Mouse (Mus musculus) embryonic facial prominence, embryonic 15.5 days (tissue): ENCODE measurements around the gene Rasgef1b. TPM values are rescaled to one million over a fixed set of nuclear protein-coding genes. Genes with fewer than 3 reads are reported as not detected.

Source experiments
- ATAC-seq: fragments of 200-750 bp; cut with Nextera tagmentation; 2 replicates; pipeline ENCODE4 v1.8.0; 2017; ENCODE audit warnings: low read depth, moderate TSS enrichment; ENCODE audit not compliant: insufficient number of reproducible peaks, low FRiP score, low TSS enrichment
- H3K27ac ChIP-seq: fragments of 300-500 bp; sonication (generic); replicated peaks from 2 replicates; pipeline ENCODE4 v1.5.1; 2015; ENCODE audit warnings: mild to moderate bottlenecking, inconsistent platforms
- H3K27me3 ChIP-seq: fragments of 300-500 bp; sonication (generic); 2 replicates; pipeline ENCODE4 v1.6.1; 2015; ENCODE audit warnings: inconsistent platforms
- H3K36me3 ChIP-seq: fragments of 300-500 bp; sonication (generic); 2 replicates; pipeline ENCODE4 v1.6.1; 2015; ENCODE audit warnings: mild to moderate bottlenecking, inconsistent platforms
- H3K4me1 ChIP-seq: fragments of 300-500 bp; sonication (generic); 2 replicates; pipeline ENCODE4 v1.6.1; 2015; ENCODE audit warnings: inconsistent platforms
- H3K4me2 ChIP-seq: fragments of 300-500 bp; sonication (generic); replicated peaks from 2 replicates; pipeline ENCODE4 v1.6.1; 2015; ENCODE audit warnings: mild to moderate bottlenecking, inconsistent platforms
- H3K4me3 ChIP-seq: fragments of 300-500 bp; sonication (generic); replicated peaks from 2 replicates; pipeline ENCODE4 v1.5.1; 2015; ENCODE audit warnings: mild to moderate bottlenecking, inconsistent platforms
- H3K9ac ChIP-seq: fragments of 300-500 bp; sonication (generic); 2 replicates; pipeline ENCODE4 v1.6.1; 2015; ENCODE audit warnings: inconsistent platforms
- H3K9me3 ChIP-seq: fragments of 300-500 bp; sonication (generic); replicated peaks from 2 replicates; pipeline ENCODE4 v1.6.1; 2016; ENCODE audit warnings: inconsistent platforms
- WGBS: fragments of 180-500 bp; shearing (Covaris S2); methylation state at CpG from one replicate; pipeline ENCODE4 v1.1.7; 2015; 5-methylcytosine and 5-hydroxymethylcytosine counted together
- polyA plus RNA-seq: library from polyadenylated mRNA; unstranded; fragments of >200 nt; fragmentation: Nextera tagmentation; extraction: Ambion mirVana; gene quantifications from 2 replicates; pipeline ENCODE4 v1.2.1, GENCODE M21; 2015

Gene Rasgef1b
- polyA plus RNA-seq, 1 experiment from 2014 or later: 11.5 TPM

DNA sequence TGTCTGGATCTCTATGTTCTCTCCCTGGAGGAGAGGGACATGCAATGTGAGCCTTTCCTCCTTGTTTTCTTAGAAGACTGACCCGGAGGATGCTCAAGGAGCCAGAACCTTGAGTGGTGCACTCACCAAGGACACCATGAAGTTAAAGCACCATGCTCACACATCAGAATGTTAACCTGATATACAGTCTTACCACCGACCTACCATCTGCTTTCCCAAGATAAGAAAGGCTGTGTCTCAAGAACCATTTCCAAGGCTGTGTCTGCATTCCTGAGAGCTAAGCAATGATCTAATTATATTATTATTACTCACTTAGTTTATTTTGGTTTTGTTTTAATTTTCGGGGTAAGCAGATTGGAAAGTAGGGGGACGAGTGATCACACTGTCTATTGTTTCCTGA lies 203.2 kb downstream of the Rasgef1b start:
- WGBS: 79% methylated on average over 4 of the region's 4 CpGs
- Histone ChIP-seq H3K4me2 (no peak overlapping the region), H3K9me3 (no peaks in the 10 kb centered on the region), H3K4me3 (no peak overlapping the region), H3K27me3 (no peaks in the 10 kb centered on the region), H3K4me1 (peaks cover 7% of the 10 kb centered on the region; the same call in 1 of the 2 replicates), H3K36me3 (no peaks in the 10 kb centered on the region), H3K27ac (no peak overlapping the region), H3K9ac (no peak overlapping the region)
- no peak for ATAC-seq

GRCm38 (mm10) chr5:99522571-99523269 lies 206.1 kb downstream of the Rasgef1b start:
- H3K36me3 ChIP-seq: no peaks in the 10 kb centered on the region
- no peaks in the 10 kb centered on the region for H3K27me3 ChIP-seq
- H3K4me1 ChIP-seq: peaks cover 7% of the 10 kb centered on the region; the same call in 1 of the 2 replicates
- no peaks in the 10 kb centered on the region for H3K9me3 ChIP-seq
- no peak overlapping the region for H3K27ac ChIP-seq
- WGBS: 30% methylated on average over 8 of the region's 8 CpGs
- H3K9ac ChIP-seq: no peak overlapping the region
- H3K4me3 ChIP-seq: no peak overlapping the region
- no peak overlapping the region for H3K4me2 ChIP-seq
- ATAC-seq: no peak

DNA sequence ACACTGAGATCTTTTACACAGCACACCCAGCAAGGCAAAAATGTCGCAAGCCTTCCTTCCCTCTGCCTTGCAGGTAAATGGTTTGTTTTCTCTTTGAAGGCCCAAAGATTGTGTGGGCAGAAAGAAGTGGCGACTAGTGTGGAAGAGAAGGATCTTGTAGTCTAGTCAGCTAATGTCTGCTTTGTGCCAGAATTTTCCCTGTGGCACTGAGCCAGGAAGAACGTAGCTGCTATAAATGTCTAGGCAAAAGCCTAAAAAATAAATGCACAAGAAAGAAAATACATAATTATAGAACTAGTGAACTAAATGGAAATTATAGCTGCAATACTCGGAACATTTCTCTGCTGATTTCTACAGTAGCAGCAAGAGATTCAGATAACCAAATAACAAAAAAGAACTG lies 207.5 kb downstream of the Rasgef1b start:
- Histone ChIP-seq H3K4me2 (no peak overlapping the region), H3K9me3 (no peaks in the 10 kb centered on the region), H3K36me3 (no peaks in the 10 kb centered on the region), H3K4me3 (no peak overlapping the region), H3K9ac (no peak overlapping the region), H3K27ac (no peak overlapping the region), H3K4me1 (peaks cover 7% of the 10 kb centered on the region; the same call in 1 of the 2 replicates), H3K27me3 (no peaks in the 10 kb centered on the region)
- WGBS: 37% methylated on average over 4 of the region's 4 CpGs
- ATAC-seq: no peak

DNA sequence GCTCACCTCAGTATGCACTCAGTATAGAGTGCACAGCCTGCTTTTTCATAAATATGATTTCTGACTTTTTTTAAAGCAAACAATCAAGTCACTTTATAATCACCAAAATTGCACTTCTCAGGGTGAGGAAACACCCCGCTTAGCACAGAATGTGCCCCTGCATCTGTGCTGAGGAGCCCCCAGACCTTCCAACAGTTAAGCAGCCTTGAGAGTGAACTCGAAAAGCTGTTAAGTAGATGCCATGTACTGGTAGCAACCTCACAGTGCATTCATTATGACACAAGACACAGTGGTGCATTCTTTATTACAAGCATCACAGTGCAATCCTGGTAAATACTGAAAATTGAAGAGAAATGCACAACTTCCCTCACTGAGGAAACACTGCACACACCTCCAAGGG lies 209.3 kb downstream of the Rasgef1b start:
- H3K27me3 ChIP-seq: no peaks in the 10 kb centered on the region
- peaks cover 7% of the 10 kb centered on the region; the same call in 1 of the 2 replicates for H3K4me1 ChIP-seq
- H3K36me3 ChIP-seq: no peaks in the 10 kb centered on the region
- H3K4me3 ChIP-seq: no peak overlapping the region
- H3K9me3 ChIP-seq: no peaks in the 10 kb centered on the region
- WGBS: 78% methylated on average over 2 of the region's 2 CpGs
- no peak for ATAC-seq
- no peak overlapping the region for H3K4me2 ChIP-seq
- no peak overlapping the region for H3K27ac ChIP-seq
- no peak overlapping the region for H3K9ac ChIP-seq

DNA sequence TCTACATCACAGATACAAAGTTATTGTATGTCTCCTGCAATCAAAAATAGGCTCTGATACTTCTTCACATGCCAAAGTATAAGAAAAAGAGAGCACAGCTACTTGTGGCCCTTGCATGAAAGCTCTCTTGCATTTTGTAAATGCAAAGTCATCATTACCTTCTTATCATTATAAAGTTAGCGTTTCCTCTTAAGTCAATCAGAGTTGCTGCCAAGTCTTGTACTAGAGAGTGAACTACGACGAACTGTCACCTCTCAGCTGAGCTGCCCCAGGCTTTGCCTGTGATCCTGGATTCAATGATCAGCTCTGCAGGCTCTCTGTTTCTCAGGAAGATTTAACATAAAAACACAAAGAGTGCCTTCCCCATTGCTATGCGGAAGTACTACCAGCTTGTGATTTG lies 209.8 kb downstream of the Rasgef1b start:
- Histone ChIP-seq H3K27me3 (no peaks in the 10 kb centered on the region), H3K4me1 (peaks cover 7% of the 10 kb centered on the region; the same call in 1 of the 2 replicates), H3K36me3 (no peaks in the 10 kb centered on the region), H3K4me2 (no peak overlapping the region), H3K9me3 (no peaks in the 10 kb centered on the region), H3K27ac (no peak overlapping the region), H3K4me3 (no peak overlapping the region), H3K9ac (no peak overlapping the region)
- WGBS: 53% methylated on average over 4 of the region's 4 CpGs
- no peak for ATAC-seq

DNA sequence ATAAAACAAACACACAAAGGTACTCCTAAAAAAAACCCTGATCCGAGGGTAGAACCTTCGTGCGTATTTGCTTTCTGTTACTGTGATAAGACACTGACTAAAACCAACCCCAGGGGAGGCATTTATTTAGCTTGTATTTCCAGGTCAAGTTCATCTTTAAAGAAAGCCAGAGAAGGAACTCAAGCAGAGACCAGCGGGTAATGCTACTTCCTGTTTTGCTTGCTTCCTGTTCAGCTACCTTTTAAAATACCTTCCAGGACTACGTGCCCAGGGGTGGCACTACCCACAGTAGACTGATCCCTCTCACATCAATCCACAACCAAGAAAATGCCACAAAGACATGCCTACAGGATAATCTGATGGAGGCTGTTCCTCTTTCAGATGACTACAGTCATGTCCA lies 212.7 kb downstream of the Rasgef1b start:
- no peak overlapping the region for H3K9ac ChIP-seq
- no peak overlapping the region for H3K27ac ChIP-seq
- H3K4me1 ChIP-seq: no peaks in the 10 kb centered on the region
- H3K27me3 ChIP-seq: no peaks in the 10 kb centered on the region
- H3K9me3 ChIP-seq: no peaks in the 10 kb centered on the region
- H3K4me2 ChIP-seq: no peak overlapping the region
- ATAC-seq: no peak
- WGBS: 84% methylated on average over 5 of the region's 5 CpGs
- no peak overlapping the region for H3K4me3 ChIP-seq
- no peaks in the 10 kb centered on the region for H3K36me3 ChIP-seq

DNA sequence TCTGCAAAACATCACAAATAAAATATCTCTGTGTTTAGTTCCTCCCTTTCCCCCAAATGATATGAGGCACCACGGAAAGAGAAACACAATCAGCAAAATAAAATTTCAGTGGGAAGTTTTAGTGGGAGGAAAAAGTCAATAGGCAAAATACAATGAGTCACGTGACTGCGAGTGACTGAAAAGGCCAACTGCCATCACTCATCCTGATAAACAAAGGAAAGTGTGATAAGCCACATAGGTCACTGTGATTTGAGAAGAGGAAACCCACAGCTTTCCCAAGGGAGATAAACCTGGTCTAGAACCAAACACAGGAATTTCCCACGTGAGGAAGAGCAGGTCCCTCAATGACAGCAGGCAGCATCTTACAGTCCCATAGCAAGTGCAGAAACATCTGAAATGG lies 213.1 kb downstream of the Rasgef1b start:
- Histone ChIP-seq H3K4me2 (no peak overlapping the region), H3K27me3 (no peaks in the 10 kb centered on the region), H3K9me3 (no peaks in the 10 kb centered on the region), H3K27ac (no peak overlapping the region), H3K9ac (no peak overlapping the region), H3K36me3 (no peaks in the 10 kb centered on the region), H3K4me3 (no peak overlapping the region), H3K4me1 (no peaks in the 10 kb centered on the region)
- no peak for ATAC-seq
- 78% methylated on average over 4 of the region's 4 CpGs for WGBS

- ATAC-seq: no peak
- no peaks in the 10 kb centered on the region for H3K9me3 ChIP-seq
- H3K36me3 ChIP-seq: no peaks in the 10 kb centered on the region
- WGBS: 66% methylated on average over 9 of the region's 9 CpGs
- H3K9ac ChIP-seq: no peak overlapping the region
- H3K4me3 ChIP-seq: no peak overlapping the region
- H3K4me1 ChIP-seq: no peaks in the 10 kb centered on the region
- H3K27ac ChIP-seq: no peak overlapping the region
- no peak overlapping the region for H3K4me2 ChIP-seq
- H3K27me3 ChIP-seq: no peaks in the 10 kb centered on the region
These were observed 215.5 kb downstream of the Rasgef1b start for GRCm38 (mm10) chr5:99513209-99513880.

GRCm38 (mm10) chr5:99511081-99511480 lies 217.8 kb downstream of the Rasgef1b start:
- Histone ChIP-seq H3K4me2 (no peak overlapping the region), H3K27me3 (no peaks in the 10 kb centered on the region), H3K9ac (no peak overlapping the region), H3K4me3 (no peak overlapping the region), H3K9me3 (no peaks in the 10 kb centered on the region), H3K27ac (no peak overlapping the region), H3K36me3 (no peaks in the 10 kb centered on the region), H3K4me1 (no peaks in the 10 kb centered on the region)
- 29% methylated on average over 11 of the region's 11 CpGs for WGBS
- no peak for ATAC-seq

DNA sequence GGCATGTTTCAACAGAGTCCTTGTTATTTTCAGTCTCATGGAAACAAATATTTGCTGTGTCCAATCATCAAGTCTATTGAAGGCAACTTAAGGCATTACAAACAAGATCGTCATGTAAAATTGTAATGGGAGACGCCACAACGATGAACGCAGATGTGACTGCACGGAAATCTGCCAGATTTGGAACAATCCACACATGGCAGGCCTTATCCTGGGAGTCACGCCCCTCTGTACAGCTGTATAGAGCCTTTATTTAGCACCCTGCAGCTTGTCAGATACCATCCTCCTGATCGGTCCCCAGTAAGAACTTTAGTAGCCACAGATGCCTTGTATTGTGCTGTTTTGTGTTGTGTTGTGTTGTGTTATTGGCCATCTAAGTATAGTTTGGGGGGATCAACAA lies 222.8 kb downstream of the Rasgef1b start:
- no peak overlapping the region for H3K4me2 ChIP-seq
- H3K36me3 ChIP-seq: no peaks in the 10 kb centered on the region
- 37% methylated on average over 7 of the region's 7 CpGs for WGBS
- H3K27me3 ChIP-seq: no peaks in the 10 kb centered on the region
- no peak overlapping the region for H3K9ac ChIP-seq
- H3K4me1 ChIP-seq: no peaks in the 10 kb centered on the region
- H3K9me3 ChIP-seq: no peaks in the 10 kb centered on the region
- no peak overlapping the region for H3K4me3 ChIP-seq
- no peak overlapping the region for H3K27ac ChIP-seq
- no peak; the same call in 1 of the 2 replicates for ATAC-seq

GRCm38 (mm10) chr5:99504349-99504830 lies 224.5 kb downstream of the Rasgef1b start:
- H3K4me1 ChIP-seq: no peaks in the 10 kb centered on the region
- no peak overlapping the region for H3K9ac ChIP-seq
- H3K36me3 ChIP-seq: no peaks in the 10 kb centered on the region
- no peak overlapping the region for H3K4me2 ChIP-seq
- 69% methylated on average over 9 of the region's 9 CpGs for WGBS
- H3K27ac ChIP-seq: no peak overlapping the region
- no peak for ATAC-seq
- no peaks in the 10 kb centered on the region for H3K27me3 ChIP-seq
- no peak overlapping the region for H3K4me3 ChIP-seq
- no peaks in the 10 kb centered on the region for H3K9me3 ChIP-seq
